In the genomic region with DNA sequence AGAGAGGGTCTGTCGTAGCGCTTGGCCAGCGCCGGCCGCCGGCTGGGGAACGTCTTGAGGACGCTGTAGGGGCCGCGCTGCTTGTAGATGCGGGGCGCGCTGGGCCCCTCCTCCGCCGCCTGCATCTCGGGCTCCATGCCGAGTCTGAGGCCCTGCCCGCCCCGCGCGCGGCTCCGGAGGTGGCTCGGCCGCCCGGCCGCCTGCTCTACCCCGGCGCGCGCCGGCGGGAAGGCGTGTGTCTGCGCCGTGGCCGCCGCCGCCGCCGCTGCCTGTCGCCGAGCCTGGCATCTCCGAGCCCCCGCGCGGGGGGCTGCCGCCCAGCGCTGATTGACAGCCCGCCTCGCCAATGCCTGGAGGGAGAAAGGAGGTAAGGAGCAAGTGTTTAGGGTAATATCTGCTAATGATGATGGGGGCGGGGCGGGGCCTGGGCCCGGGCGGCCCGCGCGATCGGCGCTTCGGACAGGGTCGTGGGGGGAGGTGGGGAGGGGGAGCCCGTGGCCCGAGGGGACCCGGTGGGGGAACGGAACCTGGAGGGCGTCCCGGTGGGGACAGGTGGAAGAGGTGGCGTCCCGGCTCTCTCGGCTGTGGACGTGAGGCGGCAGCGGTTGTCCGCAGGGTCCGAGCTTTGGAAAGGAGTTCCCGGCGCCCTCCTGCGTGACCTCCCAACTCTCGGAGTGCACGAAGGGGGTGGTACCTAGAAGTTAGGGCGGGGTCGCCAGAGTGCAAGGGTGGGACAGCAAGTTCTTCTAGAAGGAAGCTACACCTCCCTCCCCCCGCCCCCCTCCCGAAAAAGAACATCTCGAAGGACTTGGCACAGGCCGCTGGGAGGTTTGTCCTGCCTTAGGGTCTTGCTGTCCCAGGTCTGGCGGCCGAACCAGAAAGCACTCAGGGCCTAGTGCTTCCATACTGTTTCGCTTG, we compare ENCODE assay signal across 8 mouse cellular contexts. TPM values are rescaled to one million over a fixed set of nuclear protein-coding genes. Genes with fewer than 3 reads are reported as not detected.
DNase-seq lines count a peak whose midpoint lies in the region; ATAC-seq and TF ChIP-seq lines count a peak whose summit lies in the region.

A gene (minus strand): TSS at position 868 of the 918 bp plus-strand sequence.

- H3K9ac ChIP-seq in intestine, postnatal 0 days (ENCODE audit: low read depth, low read length) = peak within 1 kb of the TSS; percentile 68
- peak within 1 kb of the TSS; percentile 76 for H3K9ac ChIP-seq in midbrain, embryonic 11.5 days (ENCODE audit: low read length)

- no peak within 1 kb of the TSS for H3K27ac ChIP-seq in cortical plate, adult 2 months (ENCODE audit: insufficient read depth, low read length)
- H3K27ac ChIP-seq in intestine, postnatal 0 days (ENCODE audit: low read depth, low read length) = peak within 1 kb of the TSS; percentile 62
- peak within 1 kb of the TSS; percentile 90 for H3K27ac ChIP-seq in limb, embryonic 10.5 days
- H3K27ac ChIP-seq in midbrain, embryonic 11.5 days (ENCODE audit: low read depth, low read length) = peak within 1 kb of the TSS; percentile 44; the same call in 1 of the 2 replicates
- H3K27ac ChIP-seq in small intestine, adult 2 months (ENCODE audit: insufficient read depth, low read depth, low read length) = no peak within 1 kb of the TSS

- H3K4me1 ChIP-seq in cortical plate, adult 2 months (ENCODE audit: control insufficient read depth, insufficient read depth, low read length) = no peaks in the 10 kb centered on the region
- H3K4me1 ChIP-seq in intestine, postnatal 0 days (replicated peaks; ENCODE audit: control insufficient read depth, insufficient read depth, low read length) = no peaks in the 10 kb centered on the region
- H3K4me1 ChIP-seq in limb, embryonic 10.5 days = peaks cover 31% of the 10 kb centered on the region
- H3K4me1 ChIP-seq in midbrain, embryonic 11.5 days (ENCODE audit: control insufficient read depth, insufficient read depth, low read length) = peaks cover 10% of the 10 kb centered on the region
- H3K4me1 ChIP-seq in small intestine, adult 2 months (ENCODE audit: control insufficient read depth, insufficient read depth, insufficient read length, low read length) = peaks cover 4% of the 10 kb centered on the region; the same call in 1 of the 2 replicates

- peak within 1 kb of the TSS; percentile 92 for H3K4me2 ChIP-seq in intestine, postnatal 0 days (replicated peaks; ENCODE audit: low read depth)
- peak within 1 kb of the TSS; percentile 82 for H3K4me2 ChIP-seq in midbrain, embryonic 11.5 days

- TF ChIP-seq POLR2A in cortical plate, adult 2 months (IDR thresholded peaks at IDR 0.05; ENCODE audit: extremely low read depth, insufficient read depth, low read length) = no peak
- TF ChIP-seq POLR2A in small intestine, adult 2 months (IDR thresholded peaks at IDR 0.05; ENCODE audit: low read depth, low read length) = no peak

- H3K36me3 ChIP-seq in intestine, postnatal 0 days (ENCODE audit: control insufficient read depth, insufficient read depth) = no peaks in the 10 kb centered on the region
- H3K36me3 ChIP-seq in limb, embryonic 10.5 days = no peaks in the 10 kb centered on the region
- H3K36me3 ChIP-seq in midbrain, embryonic 11.5 days (ENCODE audit: control insufficient read depth, insufficient read depth, low read length) = no peaks in the 10 kb centered on the region
- H3K36me3 ChIP-seq in small intestine, adult 2 months (ENCODE audit: control insufficient read depth, insufficient read depth, low read length) = no peaks in the 10 kb centered on the region

- peak; percentile 73 for ATAC-seq in intestine, postnatal 0 days
- peak; percentile 88 for ATAC-seq in midbrain, embryonic 11.5 days (ENCODE audit: low FRiP score)
- no peak for ATAC-seq in inflammation-experienced regulatory T-cells, adult 6 months

- H3K9me3 ChIP-seq in intestine, postnatal 0 days (ENCODE audit: control insufficient read depth) = no peaks in the 10 kb centered on the region
- H3K9me3 ChIP-seq in limb, embryonic 10.5 days (replicated peaks) = no peaks in the 10 kb centered on the region
- no peaks in the 10 kb centered on the region for H3K9me3 ChIP-seq in midbrain, embryonic 11.5 days (ENCODE audit: control insufficient read depth, low read length)

- WGBS in intestine, postnatal 0 days = 2% methylated on average over 72 of the region's 90 CpGs
- under 1% methylated on average over 82 of the region's 90 CpGs for WGBS in limb, embryonic 10.5 days
- WGBS in midbrain, embryonic 11.5 days = 1% methylated on average over 80 of the region's 90 CpGs
- WGBS in small intestine, adult 2 months = 3% methylated on average over 89 of the region's 90 CpGs

- peak; percentile 79 for DNase-seq in adrenal gland, adult 2 months
- peak; percentile 50 to 74 for DNase-seq in gastrocnemius, postnatal 4 days (ENCODE audit: low spot score in 2 of 2)
- DNase-seq in limb, embryonic 10.5 days (ENCODE audit: low spot score) = peak; percentile 91
- peak; percentile 97 for DNase-seq in midbrain, embryonic 11.5 days (ENCODE audit: low spot score, missing footprints)

- H3K4me3 ChIP-seq in cortical plate, adult 2 months (ENCODE audit: insufficient read depth, low read length) = peak within 1 kb of the TSS; percentile 64
- peak within 1 kb of the TSS; percentile 74 for H3K4me3 ChIP-seq in intestine, postnatal 0 days (ENCODE audit: low read depth, low read length)
- H3K4me3 ChIP-seq in limb, embryonic 10.5 days = peak within 1 kb of the TSS; percentile 83
- H3K4me3 ChIP-seq in midbrain, embryonic 11.5 days (ENCODE audit: low read depth, low read length) = peak within 1 kb of the TSS; percentile 71
- peak within 1 kb of the TSS; percentile 94 for H3K4me3 ChIP-seq in small intestine, adult 2 months (ENCODE audit: low read depth, low read length)

- H3K27me3 ChIP-seq in intestine, postnatal 0 days (replicated peaks; ENCODE audit: control insufficient read depth, insufficient read depth, low read length) = peaks cover 14% of the 10 kb centered on the region; the same call in 1 of the 2 replicates
- H3K27me3 ChIP-seq in limb, embryonic 10.5 days (ENCODE audit: low read depth, poor library complexity, severe bottlenecking) = peaks cover 17% of the 10 kb centered on the region
- peaks cover 14% of the 10 kb centered on the region for H3K27me3 ChIP-seq in midbrain, embryonic 11.5 days (ENCODE audit: control insufficient read depth, insufficient read depth, low read length)
- H3K27me3 ChIP-seq in small intestine, adult 2 months (ENCODE audit: control insufficient read depth, insufficient read depth, low read length) = peaks cover 31% of the 10 kb centered on the region

- TF ChIP-seq CTCF in cortical plate, adult 2 months (IDR thresholded peaks at IDR 0.05; ENCODE audit: extremely low read depth, insufficient read depth, low read length) = no peak
- no peak for TF ChIP-seq CTCF in intestine, postnatal 0 days (IDR thresholded peaks at IDR 0.05; ENCODE audit: low read depth)
- TF ChIP-seq CTCF in small intestine, adult 2 months (IDR thresholded peaks at IDR 0.05; ENCODE audit: extremely low read depth, insufficient read length, insufficient replicate concordance, low read depth, low read length) = no peak

RNA-seq across cellular contexts. Expression of the gene that starts here (rescaled TPM):
- total RNA-seq in adrenal gland, adult 2 months (2021) = under 1 TPM; 0.72 to 0.76 TPM
- 0.18 and 0.21 TPM in 2 replicates for polyA plus RNA-seq in adrenal gland, adult 2 months (2012; rRNA removed)
- 3.0 and 3.1 TPM in 2 replicates for polyA plus RNA-seq in cortical plate, adult 2 months (2012; rRNA removed)
- 1 to 10 TPM; 4.9 to 5.0 TPM for total RNA-seq in gastrocnemius, postnatal 4 days (2021)
- 4.9 and 5.3 TPM in 2 replicates for polyA plus RNA-seq in intestine, postnatal 0 days (2015; fragmentation: Nextera tagmentation; extraction: Ambion mirVana)
- polyA plus RNA-seq in limb, embryonic 10.5 days (2016; fragmentation: Nextera tagmentation; extraction: Ambion mirVana) = 15.3 and 18.2 TPM in 2 replicates
- polyA plus RNA-seq in midbrain, embryonic 11.5 days (2014; fragmentation: Nextera tagmentation; extraction: Ambion mirVana) = 10.8 and 11.3 TPM in 2 replicates
- polyA plus RNA-seq in small intestine, adult 2 months (2012; rRNA removed) = 0.09 and 0.20 TPM in 2 replicates
- under 1 TPM in 2 of 3 experiments, not detected in 1; 0.17 to 0.49 TPM for polyA plus RNA-seq in inflammation-experienced regulatory T-cells, adult 6 months (2017; shearing (Covaris generic))

Comparison
In these comparisons a context has a peak if more than half of its experiments do, and no peak if none do; other contexts are left out.
1. Peak in DNase-seq in adrenal gland, adult 2 months; RNA of the gene not detected or under 1 TPM.
2. H3K27ac ChIP-seq: peak in intestine, postnatal 0 days (single experiment), limb, embryonic 10.5 days (single experiment) and midbrain, embryonic 11.5 days (single experiment); none in cortical plate, adult 2 months (single experiment) and small intestine, adult 2 months (single experiment).
3. Peak in every context shown above with its lines, with median percentiles within 50 percentile points of each other: DNase-seq and H3K4me3 ChIP-seq.